Mouse (Mus musculus): ENCODE data around the gene Isca1.

DNA sequence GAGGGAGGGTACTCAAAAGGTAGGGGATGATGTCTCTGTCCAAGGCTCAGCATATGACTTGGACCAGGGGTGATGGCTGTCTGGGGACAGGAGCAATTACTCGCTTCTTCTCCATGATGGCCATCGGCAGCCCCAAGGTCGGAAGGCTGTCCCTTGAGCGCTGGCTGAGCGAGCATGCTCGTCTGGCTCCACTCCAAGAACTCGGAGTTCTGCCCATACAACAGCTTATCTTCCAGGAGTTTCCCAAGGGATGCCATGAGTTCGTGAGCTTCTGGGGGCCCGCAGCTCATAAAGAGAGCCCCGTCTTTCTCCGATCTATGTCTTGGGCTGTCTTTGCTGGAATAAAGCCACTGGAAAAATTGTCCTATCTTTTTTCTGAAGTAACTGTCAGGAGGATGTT lies 28.5 kb downstream of the Isca1 start:
- TF ChIP-seq GATA1 (IDR thresholded peaks at IDR 0.05; ENCODE audit: low read length) (no peak), TAL1 (IDR thresholded peaks at IDR 0.05; ENCODE audit: low read length) (no peak)
